Mouse (Mus musculus) liver, embryonic 14.5 days (tissue): ENCODE measurements at regions not wholly inside any gene's neighbourhood (a gene's known extent, or its start where the extent isn't known, plus 50 kb on each side); places are given as distances from the start of the nearest gene placed in this dataset.

ENCODE experiments used
- CTCF ChIP-seq: IDR thresholded peaks from 2 replicates; pipeline ENCODE4 v1.5.1; 2016; ENCODE audit warnings: antibody characterized with exemption, low read depth, control low read depth
- EP300 ChIP-seq: IDR thresholded peaks from 2 replicates; pipeline ENCODE4 v1.6.1; 2016; ENCODE audit warnings: antibody characterized with exemption, low read depth

DNA sequence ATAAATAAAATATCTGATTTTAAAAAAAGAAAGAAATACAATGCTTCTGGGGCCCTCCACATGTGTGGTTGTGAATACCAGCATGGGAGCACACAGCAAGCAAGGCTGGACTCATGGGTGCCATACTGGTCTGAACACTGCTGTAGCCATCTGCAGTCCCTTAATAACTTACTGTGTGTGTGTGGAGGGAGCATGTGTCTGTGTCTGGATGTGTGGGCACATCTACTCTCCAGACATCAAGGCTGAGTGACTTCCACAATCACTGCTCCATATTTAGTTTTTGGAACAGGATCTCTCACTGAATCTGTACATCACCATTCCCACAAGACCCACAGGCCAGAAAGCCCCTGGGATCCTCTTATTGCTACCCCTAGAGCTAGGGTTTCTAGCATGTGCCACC, 118.9 kb downstream of the Cyp26b1 start:
- TF ChIP-seq CTCF: no peak
- TF ChIP-seq EP300: no peak
